Mouse (Mus musculus): ENCODE measurements around the gene Immp2l. TPM values are rescaled to one million over a fixed set of nuclear protein-coding genes. Genes with fewer than 3 reads are reported as not detected.
"Not testable (repeated sequence)": the region's sequence is repeated elsewhere in the genome, so short reads cannot be mapped to it uniquely, and the experiment has no call there.

The Immp2l gene
- 5.0 and 6.8 TPM in 2 replicates for polyA plus RNA-seq (2015; fragmentation: Nextera tagmentation; extraction: Ambion mirVana)

DNA sequence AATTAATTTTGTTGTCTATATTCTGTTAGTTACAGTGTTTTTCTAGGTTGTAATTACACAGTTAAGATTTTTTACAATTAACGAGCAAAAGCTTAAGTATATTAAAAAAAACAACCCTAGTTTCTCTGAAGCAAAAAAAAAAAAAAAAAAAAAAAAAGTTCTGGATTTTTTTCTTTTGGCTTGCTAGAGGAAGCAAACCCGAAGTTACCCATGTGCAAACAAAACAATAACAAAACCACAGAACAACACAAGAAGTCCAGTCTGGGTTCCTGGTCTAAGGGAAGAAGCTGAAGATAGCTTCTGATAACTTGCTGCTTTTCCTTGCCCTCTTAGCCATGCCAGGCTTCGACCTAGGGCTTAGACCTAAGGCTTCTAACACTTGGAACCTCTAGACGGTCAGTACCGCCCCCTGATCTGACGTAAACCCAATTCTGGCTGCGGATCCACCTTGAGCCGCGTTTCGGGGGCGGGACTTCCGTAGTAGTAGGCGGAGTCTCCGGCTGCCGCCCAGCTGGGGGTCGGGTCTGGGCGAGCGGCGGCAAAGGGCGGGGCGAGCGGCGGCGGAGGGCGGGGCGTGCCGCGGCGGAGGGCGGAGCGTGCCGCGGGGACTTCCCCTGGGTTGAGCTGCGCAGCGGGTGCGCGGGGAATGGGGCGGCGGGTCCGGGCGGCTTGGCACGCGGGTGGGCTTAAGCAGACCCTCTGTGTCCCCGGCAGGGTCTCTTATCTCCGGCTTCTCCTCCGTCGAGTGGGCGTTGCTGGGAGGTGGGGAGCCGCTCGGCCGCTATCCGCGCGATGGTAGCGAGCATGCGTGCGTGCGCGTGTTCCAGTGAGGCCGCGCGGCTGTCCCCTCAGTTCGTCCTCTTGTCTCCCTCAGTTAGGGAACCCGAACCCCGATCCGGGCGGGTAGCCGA is at the start of gene Immp2l:
Gene Immp2l, plus strand, starts transcription at position 580 of the 911 bp plus-strand sequence.
- Histone ChIP-seq H3K9me3 (no peaks in the 10 kb centered on the region), H3K27ac (replicated peaks) (peak within 1 kb of the TSS; percentile 81), H3K36me3 (no peaks in the 10 kb centered on the region), H3K4me1 (replicated peaks) (peaks cover 7% of the 10 kb centered on the region), H3K27me3 (no peaks in the 10 kb centered on the region), H3K4me2 (peak within 1 kb of the TSS; percentile 61), H3K9ac (peak within 1 kb of the TSS; percentile 66), H3K4me3 (peak within 1 kb of the TSS; percentile 51)
- WGBS: 3% methylated on average over 58 of the region's 68 CpGs
- peak; percentile 96 for ATAC-seq (ENCODE audit: low FRiP score, low read depth)

DNA sequence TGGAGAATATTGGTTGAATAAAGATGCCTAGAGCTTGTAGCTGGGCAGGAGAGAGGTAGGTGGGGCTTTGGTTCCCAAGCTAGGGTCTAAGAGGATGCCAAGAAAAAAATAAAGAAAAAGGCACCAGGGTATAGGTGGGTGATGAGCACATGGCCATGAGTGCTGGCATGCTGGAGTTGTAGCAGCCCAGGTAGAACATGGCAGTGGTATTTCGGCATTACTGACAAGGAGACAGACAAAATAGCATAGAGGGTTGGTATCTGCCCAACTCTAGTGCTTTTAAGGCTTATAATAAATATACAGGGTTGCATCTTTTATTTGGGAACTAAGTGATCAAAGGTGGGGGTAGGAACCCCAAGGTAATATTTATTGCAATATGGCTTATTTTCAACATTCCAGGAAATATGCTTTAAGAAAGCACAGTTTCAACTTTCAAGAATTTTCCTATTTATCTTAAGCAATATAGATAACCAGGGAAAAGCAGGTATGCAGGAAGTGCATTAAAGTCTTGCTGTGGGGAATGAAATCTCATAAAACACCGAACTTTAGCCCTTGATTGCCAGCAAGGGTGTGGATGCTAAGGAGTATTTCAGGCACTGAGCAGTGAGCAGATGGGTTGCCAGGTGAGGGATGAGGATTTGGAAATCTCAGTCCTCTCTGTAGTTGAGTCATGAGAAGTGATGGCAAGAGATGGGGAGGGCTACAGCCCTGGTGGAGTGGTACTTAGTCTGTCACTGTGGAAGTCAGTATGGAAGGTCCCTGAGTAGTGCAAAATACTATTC is 45.0 kb upstream of the Immp2l start:
- H3K36me3 ChIP-seq: no peaks in the 10 kb centered on the region
- no peaks in the 10 kb centered on the region for H3K27me3 ChIP-seq
- no peak for ATAC-seq (ENCODE audit: low FRiP score, low read depth)
- H3K9me3 ChIP-seq: no peaks in the 10 kb centered on the region
- no peak overlapping the region for H3K27ac ChIP-seq (replicated peaks)
- H3K4me2 ChIP-seq: no peak overlapping the region
- WGBS: 97% methylated on average over 2 of the region's 2 CpGs
- no peaks in the 10 kb centered on the region for H3K4me1 ChIP-seq (replicated peaks)
- no peak overlapping the region for H3K4me3 ChIP-seq
- no peak overlapping the region for H3K9ac ChIP-seq

DNA sequence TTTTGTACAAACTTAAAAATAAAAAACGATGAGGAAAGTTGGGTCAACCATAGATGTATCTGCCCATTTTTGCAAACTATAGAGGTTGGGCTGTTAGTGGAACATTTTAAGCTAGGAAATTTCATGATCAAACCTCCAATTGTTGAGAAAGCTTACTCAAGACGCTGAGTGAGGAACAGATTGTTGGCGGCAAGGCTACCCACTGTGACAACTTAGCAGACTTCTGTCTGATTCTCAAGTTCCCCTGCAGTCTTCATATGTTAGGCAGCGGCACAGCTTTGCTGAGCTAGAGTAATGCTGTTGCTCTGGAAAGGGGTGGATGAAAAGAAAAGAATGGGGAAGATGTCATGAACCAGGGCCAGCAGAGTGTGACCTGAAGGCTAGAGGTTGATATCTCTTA is 44.2 kb upstream of the Immp2l start:
- H3K36me3 ChIP-seq: no peaks in the 10 kb centered on the region
- WGBS: 73% methylated on average over 4 of the region's 4 CpGs

DNA sequence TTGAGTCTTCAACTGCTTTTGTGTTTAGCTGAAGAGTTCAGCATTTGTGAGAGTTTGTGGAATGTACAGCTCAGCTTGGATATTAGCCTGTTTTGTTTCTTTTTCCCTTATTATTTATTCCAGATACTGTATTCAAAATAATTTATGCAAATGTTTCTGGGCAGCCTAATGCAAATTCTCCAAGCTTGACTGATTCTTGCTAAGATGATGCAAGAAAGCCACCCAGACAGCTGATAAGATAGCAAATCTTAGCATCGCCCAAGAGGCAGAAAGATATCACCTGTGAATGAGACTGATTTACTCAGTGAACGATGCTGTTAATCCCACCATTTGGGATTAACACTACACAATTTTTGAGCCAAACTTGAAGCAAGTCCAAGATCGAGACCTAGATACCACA is 43.7 kb upstream of the Immp2l start:
- Histone ChIP-seq H3K36me3 (no peaks in the 10 kb centered on the region), H3K9ac (no peak overlapping the region), H3K27ac (replicated peaks) (no peak overlapping the region), H3K9me3 (no peaks in the 10 kb centered on the region), H3K4me2 (no peak overlapping the region), H3K4me3 (no peak overlapping the region), H3K4me1 (replicated peaks) (no peaks in the 10 kb centered on the region), H3K27me3 (no peaks in the 10 kb centered on the region)
- 75% methylated on average over 3 of the region's 3 CpGs for WGBS
- ATAC-seq (ENCODE audit: low FRiP score, low read depth): no peak

More for the DNA sequence above, 44.2 kb upstream of the Immp2l start:
- no peak for ATAC-seq (ENCODE audit: low FRiP score, low read depth)
- Histone ChIP-seq H3K4me3 (no peak overlapping the region), H3K27ac (replicated peaks) (no peak overlapping the region), H3K4me1 (replicated peaks) (no peaks in the 10 kb centered on the region), H3K9me3 (no peaks in the 10 kb centered on the region), H3K9ac (no peak overlapping the region), H3K4me2 (no peak overlapping the region), H3K27me3 (no peaks in the 10 kb centered on the region)

DNA sequence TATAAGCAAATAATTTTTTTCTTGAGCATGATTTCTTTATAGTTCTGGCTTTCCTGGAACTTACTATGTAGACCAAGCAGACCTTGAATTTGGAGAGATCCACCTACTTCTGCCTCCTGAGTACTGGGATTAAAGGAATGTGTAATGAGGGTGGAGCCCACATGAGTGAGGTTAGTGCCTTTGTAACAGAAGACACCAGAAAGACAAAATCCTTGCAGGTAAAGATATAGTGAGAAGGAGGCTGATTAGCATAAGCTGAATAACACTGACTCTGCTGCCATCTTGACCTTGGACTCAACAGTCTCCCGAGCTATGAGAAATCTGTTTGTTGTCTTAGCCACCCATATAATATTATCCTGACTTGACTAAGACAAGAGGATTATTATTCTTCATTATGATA is 40.9 kb upstream of the Immp2l start:
- Histone ChIP-seq H3K27me3 (no peaks in the 10 kb centered on the region), H3K9ac (no peak overlapping the region), H3K4me3 (no peak overlapping the region), H3K4me2 (no peak overlapping the region), H3K9me3 (no peaks in the 10 kb centered on the region), H3K27ac (replicated peaks) (no peak overlapping the region), H3K4me1 (replicated peaks) (no peaks in the 10 kb centered on the region), H3K36me3 (no peaks in the 10 kb centered on the region)
- WGBS: 67% methylated on average over 1 of the region's 1 CpGs
- no peak for ATAC-seq (ENCODE audit: low FRiP score, low read depth)

DNA sequence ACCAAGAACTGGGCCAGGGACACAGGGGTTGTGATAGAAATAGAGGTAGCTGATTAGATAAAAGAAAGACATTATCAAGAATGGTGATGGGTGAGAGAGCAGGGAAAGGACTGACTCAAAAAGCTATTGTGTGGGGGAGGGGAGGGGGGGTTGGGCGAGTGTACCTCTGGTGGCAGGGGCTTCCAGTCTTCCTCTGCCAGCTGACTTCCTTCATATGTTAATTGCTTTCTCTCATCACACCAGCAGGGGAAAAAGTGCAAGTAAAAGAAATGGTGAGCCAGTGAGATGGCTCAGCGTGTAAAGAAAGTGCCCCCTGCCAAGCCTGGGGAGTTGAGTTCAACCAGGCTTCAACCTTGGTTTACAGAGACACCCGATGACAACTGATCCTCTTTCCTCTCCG is 39.2 kb upstream of the Immp2l start:
- no peaks in the 10 kb centered on the region for H3K27me3 ChIP-seq
- H3K4me3 ChIP-seq: no peak overlapping the region
- H3K4me2 ChIP-seq: no peak overlapping the region
- no peaks in the 10 kb centered on the region for H3K9me3 ChIP-seq
- no peak for ATAC-seq (ENCODE audit: low FRiP score, low read depth)
- no peak overlapping the region for H3K27ac ChIP-seq (replicated peaks)
- no peaks in the 10 kb centered on the region for H3K4me1 ChIP-seq (replicated peaks)
- H3K36me3 ChIP-seq: no peaks in the 10 kb centered on the region
- WGBS: 5% methylated on average over 4 of the region's 4 CpGs
- no peak overlapping the region for H3K9ac ChIP-seq

DNA sequence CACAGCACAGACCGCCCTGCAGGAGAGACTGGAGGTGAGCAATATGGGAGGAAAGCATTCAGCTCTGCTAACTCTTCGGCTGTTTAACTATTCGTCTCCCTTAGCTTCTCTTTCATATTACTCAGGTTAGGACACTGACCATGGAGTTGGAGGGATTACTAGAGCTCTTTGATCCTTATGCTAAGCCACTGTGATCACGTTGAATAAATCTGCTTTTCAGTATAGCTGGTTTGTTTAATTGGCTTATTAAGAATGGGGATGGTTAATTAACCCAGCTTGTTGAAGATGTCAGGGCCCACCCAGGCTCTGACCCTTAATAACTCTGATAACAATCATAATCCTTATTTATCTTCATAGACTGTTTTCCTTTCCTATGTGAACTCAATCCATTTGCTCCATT is 38.1 kb upstream of the Immp2l start:
- WGBS: 66% methylated on average over 4 of the region's 4 CpGs
- no peak for ATAC-seq (ENCODE audit: low FRiP score, low read depth)
- no peak overlapping the region for H3K27ac ChIP-seq (replicated peaks)

DNA sequence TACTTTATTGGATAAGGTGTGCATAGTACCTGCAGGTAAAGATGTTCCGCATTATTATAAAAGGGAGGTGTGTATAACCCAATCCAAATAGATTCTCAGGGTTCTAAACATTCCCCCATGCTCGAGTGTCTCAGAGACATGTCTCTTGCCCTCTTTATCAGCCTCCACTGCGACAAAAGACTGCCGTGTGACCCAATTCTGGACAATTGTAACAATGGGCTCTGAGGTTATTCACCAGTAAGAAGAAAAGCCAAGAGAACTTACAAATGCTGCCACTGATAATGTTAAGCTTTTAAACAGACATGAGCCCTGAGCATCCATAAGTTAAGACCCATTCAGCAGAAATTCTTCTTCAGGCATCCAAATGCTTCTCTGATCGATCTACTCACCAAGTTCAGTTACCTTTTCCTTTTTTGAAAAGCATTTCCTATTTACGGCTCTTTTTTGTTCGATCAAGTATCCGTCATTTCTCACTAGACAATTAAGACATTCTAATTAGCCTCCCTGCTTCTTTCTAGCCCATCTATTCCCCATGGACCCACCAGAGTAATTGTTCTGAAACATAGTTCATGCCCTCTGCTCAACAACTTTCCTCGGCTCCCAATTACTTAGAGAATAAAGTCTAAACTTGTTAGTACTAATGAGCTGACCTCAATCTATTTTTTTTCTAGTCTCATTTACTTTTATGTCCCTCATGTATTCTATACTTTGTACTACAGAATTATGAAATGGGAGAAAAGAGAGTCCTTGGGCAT is 35.4 kb upstream of the Immp2l start:
- Histone ChIP-seq H3K27me3 (no peaks in the 10 kb centered on the region), H3K4me3 (no peak overlapping the region), H3K4me1 (replicated peaks) (no peaks in the 10 kb centered on the region), H3K9me3 (no peaks in the 10 kb centered on the region), H3K27ac (replicated peaks) (no peak overlapping the region), H3K9ac (no peak overlapping the region), H3K4me2 (no peak overlapping the region), H3K36me3 (no peaks in the 10 kb centered on the region)
- 64% methylated on average over 9 of the region's 9 CpGs for WGBS
- no peak for ATAC-seq (ENCODE audit: low FRiP score, low read depth)

More for the DNA sequence above, 38.1 kb upstream of the Immp2l start:
- Histone ChIP-seq H3K4me1 (replicated peaks) (no peaks in the 10 kb centered on the region), H3K9me3 (no peaks in the 10 kb centered on the region), H3K36me3 (no peaks in the 10 kb centered on the region), H3K4me3 (no peak overlapping the region), H3K9ac (no peak overlapping the region), H3K27me3 (no peaks in the 10 kb centered on the region), H3K4me2 (no peak overlapping the region)

DNA sequence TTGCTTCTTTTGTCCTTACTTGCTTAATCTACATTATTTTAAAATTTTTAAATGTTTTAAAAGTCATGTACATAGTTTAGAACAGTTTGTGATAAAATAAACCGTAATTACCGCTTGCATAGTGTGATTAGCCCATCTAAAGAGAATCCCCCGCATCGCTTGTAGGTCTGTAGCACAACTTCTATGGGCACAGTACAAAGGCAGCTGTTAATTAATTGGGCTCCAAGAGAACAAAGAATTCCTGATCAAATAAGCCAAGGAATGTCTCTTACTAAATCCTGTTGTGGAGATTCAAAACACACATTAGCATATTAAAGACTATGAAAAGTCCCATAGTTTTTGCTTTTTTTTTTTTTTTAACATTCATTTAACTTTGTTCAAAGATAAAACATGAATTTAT is 32.2 kb upstream of the Immp2l start:
- 63% methylated on average over 4 of the region's 4 CpGs for WGBS
- H3K27ac ChIP-seq (replicated peaks): no peak overlapping the region
- H3K27me3 ChIP-seq: no peaks in the 10 kb centered on the region
- H3K9ac ChIP-seq: no peak overlapping the region
- H3K9me3 ChIP-seq: no peaks in the 10 kb centered on the region
- ATAC-seq (ENCODE audit: low FRiP score, low read depth): no peak
- no peak overlapping the region for H3K4me2 ChIP-seq
- H3K4me1 ChIP-seq (replicated peaks): no peaks in the 10 kb centered on the region
- H3K4me3 ChIP-seq: no peak overlapping the region
- H3K36me3 ChIP-seq: no peaks in the 10 kb centered on the region

DNA sequence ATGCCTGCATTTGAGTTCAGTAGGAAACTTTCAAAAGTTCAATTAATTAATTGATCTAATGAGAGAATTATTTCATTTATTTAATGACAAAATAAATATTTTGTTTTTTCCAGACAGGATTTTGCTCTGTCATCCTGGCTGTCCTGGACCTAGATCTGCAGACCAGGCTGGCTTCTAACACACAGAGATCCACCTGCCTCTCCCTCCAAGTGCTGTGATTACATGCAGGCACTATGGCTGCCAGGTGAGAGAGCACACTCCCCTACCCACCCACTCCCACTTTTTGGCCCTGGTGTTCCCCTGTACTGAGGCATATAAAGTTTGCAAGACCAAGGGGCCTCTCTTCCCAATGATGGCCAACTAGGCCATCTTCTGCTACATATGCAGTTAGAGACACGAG is 31.7 kb upstream of the Immp2l start:
- ATAC-seq (ENCODE audit: low FRiP score, low read depth); H3K4me2 ChIP-seq; H3K4me3 ChIP-seq; H3K9ac ChIP-seq; H3K36me3 ChIP-seq; H3K9me3 ChIP-seq; H3K27me3 ChIP-seq; H3K27ac ChIP-seq (replicated peaks); H3K4me1 ChIP-seq (replicated peaks): not testable (repeated sequence)
- WGBS: 92% methylated on average over 1 of the region's 1 CpGs

DNA sequence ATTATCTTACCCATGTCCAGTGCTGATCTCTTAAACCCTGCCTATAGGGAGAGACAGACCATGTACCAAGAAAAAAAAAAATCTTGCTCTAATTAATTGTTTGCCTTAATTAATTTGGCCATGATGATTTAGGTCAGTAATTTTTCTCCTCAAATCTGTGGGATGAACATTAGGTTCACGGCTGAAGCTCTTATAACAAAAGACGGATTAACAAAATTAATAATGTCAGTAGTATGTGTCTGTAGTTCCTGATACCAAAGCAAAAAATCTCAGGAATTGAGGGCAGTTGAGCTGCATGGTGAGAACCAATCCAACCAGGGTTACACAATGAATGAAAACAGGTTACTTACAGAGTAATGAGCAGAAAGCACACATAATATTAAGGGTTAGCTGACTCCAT is 29.0 kb upstream of the Immp2l start:
- H3K4me2 ChIP-seq: no peak overlapping the region
- H3K4me3 ChIP-seq: no peak overlapping the region
- no peaks in the 10 kb centered on the region for H3K4me1 ChIP-seq (replicated peaks)
- H3K36me3 ChIP-seq: no peaks in the 10 kb centered on the region
- no peaks in the 10 kb centered on the region for H3K27me3 ChIP-seq
- no peak for ATAC-seq (ENCODE audit: low FRiP score, low read depth)
- H3K9ac ChIP-seq: no peak overlapping the region
- WGBS: 88% methylated on average over 2 of the region's 2 CpGs
- H3K9me3 ChIP-seq: no peaks in the 10 kb centered on the region
- H3K27ac ChIP-seq (replicated peaks): no peak overlapping the region
